Mouse (Mus musculus): Measurements from ENCODE around the gene Nsd2.
"Not testable (repeated sequence)": the region's sequence is repeated elsewhere in the genome, so short reads cannot be mapped to it uniquely, and the experiment has no call there.

Nsd2 gene

DNA sequence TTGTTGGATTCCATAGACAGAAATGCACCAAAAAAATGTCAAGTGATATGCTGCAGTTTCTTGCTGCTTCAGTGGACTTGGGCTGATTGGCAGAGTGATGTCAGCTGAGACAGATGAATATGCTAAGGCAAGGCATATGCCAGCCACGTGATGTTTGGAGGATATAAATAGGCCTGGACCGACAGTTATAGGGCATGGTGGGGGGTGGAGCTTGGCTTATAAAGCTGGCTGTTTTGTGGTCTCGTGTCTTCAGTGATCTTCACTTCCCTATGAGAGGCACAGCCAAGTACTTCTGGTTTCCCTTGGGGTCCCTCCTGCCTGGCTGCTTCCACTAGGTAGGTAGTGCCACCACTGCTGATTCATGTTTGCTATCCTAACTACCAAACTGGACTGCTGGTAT is 117.9 kb downstream of the Nsd2 start:
- POLR2A ChIA-PET = interaction anchor here in 1 of 4 experiments (0.8 to 1.3 kb wide), 3 partner anchors 16 to 388 kb away, joined by 3 to 8 read pairs (median 3); no protein-coding TSS in a partner anchor
- CTCF ChIA-PET = no interaction called here

GRCm38 (mm10) chr5:33947035-33947434 is 126.5 kb downstream of the Nsd2 start:
- CTCF ChIA-PET = interaction anchor here in 1 of 4 experiments (1.0 kb wide), 1 partner anchor 11 kb away, joined by 3 read pairs; the partner anchor contains the start of gene Nelfa
- POLR2A ChIA-PET = not testable (repeated sequence)
